Comparison of ENCODE assay signal across 13 mouse cellular contexts in genomic region chr14:48590426-48590825, GRCm38 (mm10).
DNase-seq lines count a peak whose midpoint lies in the region; ATAC-seq and TF ChIP-seq lines count a peak whose summit lies in the region.
"Had no signal": no experiment of that assay in that cellular context is flagged by ENCODE, and none has a peak within 500 bp of the region (broad histone marks: within the 10 kb centered on the region; RNA-seq: fewer than 3 reads in every experiment).

No protein-coding gene starts in this region.

- intact Hi-C loops in left cerebral cortex, postnatal 14 days (cut with DNase I) = no loop called here
- intact Hi-C loops in left cerebral cortex, postnatal 10 days (cut with DNase I) = no loop called here

- H3K36me3 ChIP-seq in kidney, embryonic 15.5 days = no peaks in the 10 kb centered on the region
- H3K36me3 ChIP-seq in ES-E14 (ENCODE audit: control insufficient read depth, insufficient read depth, low read length, poor library complexity, severe bottlenecking) = no peaks in the 10 kb centered on the region
- H3K36me3 ChIP-seq in embryonic facial prominence, embryonic 14.5 days (ENCODE audit: control insufficient read depth, insufficient read depth, low read length) = no peaks in the 10 kb centered on the region
- no peaks in the 10 kb centered on the region for H3K36me3 ChIP-seq in limb, embryonic 13.5 days

- no peak overlapping the region for H3K9ac ChIP-seq in kidney, embryonic 15.5 days
- 0 out of 2 replicates have a peak overlapping the region, but pooled peaks have one; percentile 26 for H3K9ac ChIP-seq in ES-E14 (ENCODE audit: insufficient read depth, low read depth, low read length, poor library complexity, severe bottlenecking)
- H3K9ac ChIP-seq in embryonic facial prominence, embryonic 14.5 days (ENCODE audit: low read depth, low read length) = no peak overlapping the region
- H3K9ac ChIP-seq in limb, embryonic 13.5 days = no peak overlapping the region
- H3K9ac ChIP-seq: lung, embryonic 14.5 days had no signal

- H3K27me3 ChIP-seq in kidney, embryonic 15.5 days = no peaks in the 10 kb centered on the region
- no peaks in the 10 kb centered on the region for H3K27me3 ChIP-seq in embryonic facial prominence, embryonic 14.5 days (replicated peaks; ENCODE audit: control insufficient read depth, insufficient read depth, low read length)
- no peaks in the 10 kb centered on the region for H3K27me3 ChIP-seq in limb, embryonic 13.5 days

- no peak for ATAC-seq in kidney, embryonic 15.5 days (replicated peaks; ENCODE audit: low FRiP score)
- ATAC-seq in embryonic facial prominence, embryonic 14.5 days (ENCODE audit: low read depth) = no peak
- ATAC-seq in limb, embryonic 13.5 days (ENCODE audit: low FRiP score, low read depth) = no peak

- H3K9me3 ChIP-seq in kidney, embryonic 15.5 days (replicated peaks) = no peaks in the 10 kb centered on the region
- no peaks in the 10 kb centered on the region for H3K9me3 ChIP-seq in ES-E14 (ENCODE audit: control insufficient read depth, insufficient read depth, low read depth, low read length)
- no peaks in the 10 kb centered on the region for H3K9me3 ChIP-seq in embryonic facial prominence, embryonic 14.5 days (ENCODE audit: control insufficient read depth, low read length)
- no peaks in the 10 kb centered on the region for H3K9me3 ChIP-seq in limb, embryonic 13.5 days

- peak overlapping the region; percentile 32 for H3K4me2 ChIP-seq in kidney, embryonic 15.5 days
- H3K4me2 ChIP-seq in embryonic facial prominence, embryonic 14.5 days (ENCODE audit: low read depth, low read length) = peak overlapping the region; percentile 31
- H3K4me2 ChIP-seq in limb, embryonic 13.5 days (replicated peaks) = peak overlapping the region; percentile 47

- DNase-seq in kidney, adult 18-20 months = no peak
- no peak for DNase-seq in ES-E14 (ENCODE audit: low read depth, low spot score)
- DNase-seq in embryonic facial prominence, embryonic 14.5 days (ENCODE audit: low spot score) = no peak
- DNase-seq in frontal cortex, adult 2 months (ENCODE audit: extremely low spot score in 1 of 2, low spot score in 1 of 2) = no peak
- DNase-seq in left cerebral cortex, postnatal 14 days (ENCODE audit: low spot score in 2 of 2) = no peak
- DNase-seq in left cerebral cortex, postnatal 10 days (ENCODE audit: extremely low spot score in 1 of 2, low spot score in 2 of 2) = no peak
- DNase-seq: cerebellum, postnatal 36 days; spleen, adult 18-20 months; thymus, postnatal 4 days had no signal

- H3K27ac ChIP-seq in kidney, embryonic 15.5 days = no peak overlapping the region
- H3K27ac ChIP-seq in ES-E14 (ENCODE audit: insufficient read depth, low read depth, low read length, poor library complexity, severe bottlenecking) = no peak overlapping the region
- H3K27ac ChIP-seq in embryonic facial prominence, embryonic 14.5 days (replicated peaks; ENCODE audit: low read depth, low read length) = no peak overlapping the region
- no peak overlapping the region for H3K27ac ChIP-seq in limb, embryonic 13.5 days
- H3K27ac ChIP-seq: layer of hippocampus, adult 2 months had no signal

- no peak overlapping the region for H3K4me3 ChIP-seq in kidney, embryonic 15.5 days (replicated peaks)
- no peak overlapping the region for H3K4me3 ChIP-seq in ES-E14 (ENCODE audit: insufficient read depth in 1 of 2, low read depth in 1 of 2, low read length in 2 of 2, poor library complexity in 1 of 2, severe bottlenecking in 1 of 2)
- H3K4me3 ChIP-seq in embryonic facial prominence, embryonic 14.5 days (ENCODE audit: low read depth, low read length) = no peak overlapping the region
- H3K4me3 ChIP-seq in limb, embryonic 13.5 days = no peak overlapping the region
- H3K4me3 ChIP-seq: layer of hippocampus, adult 2 months had no signal

- peaks cover 9% of the 10 kb centered on the region; the same call in 1 of the 2 replicates for H3K4me1 ChIP-seq in kidney, embryonic 15.5 days
- peaks cover 0 to 7% of the 10 kb centered on the region in 2 experiments; a peak in 2 of 4 replicates for H3K4me1 ChIP-seq in ES-E14 (ENCODE audit: control insufficient read depth in 2 of 2, insufficient read depth in 2 of 2, low read length in 2 of 2, poor library complexity in 1 of 2)
- no peaks in the 10 kb centered on the region for H3K4me1 ChIP-seq in embryonic facial prominence, embryonic 14.5 days (ENCODE audit: control insufficient read depth, insufficient read depth, low read length)
- peaks cover 11% of the 10 kb centered on the region; the same call in 1 of the 2 replicates for H3K4me1 ChIP-seq in limb, embryonic 13.5 days

- 52% methylated on average over 14 of the region's 14 CpGs for WGBS in kidney, embryonic 15.5 days
- WGBS in embryonic facial prominence, embryonic 14.5 days = 31% methylated on average over 14 of the region's 14 CpGs
- 41% methylated on average over 14 of the region's 14 CpGs for WGBS in limb, embryonic 13.5 days

- in situ Hi-C loops in ES-E14 (cut with MboI; ENCODE audit: low sequenced_read_pairs in 2 of 2, unreplicated experiment in 2 of 2) = no loop called here

TF ChIP-seq in ES-E14, 5 proteins besides CTCF, POLR2A, EP300 and RAD21:
- TF ChIP-seq MAFK (IDR thresholded peaks at IDR 0.05; ENCODE audit: insufficient read depth, low read depth, low read length) = no peak
- TF ChIP-seq HCFC1 (IDR thresholded peaks at IDR 0.05; ENCODE audit: borderline replicate concordance, insufficient read depth, low read length) = no peak
- peak; percentile 77 for TF ChIP-seq ZNF384 (IDR thresholded peaks at IDR 0.05; ENCODE audit: low read depth, low read length)
- TF ChIP-seq ZC3H11A (IDR thresholded peaks at IDR 0.05; ENCODE audit: borderline replicate concordance, low read depth, low read length) = no peak
